Mouse (Mus musculus): ENCODE measurements around the gene Dnase1.

Dnase1 gene

GRCm38 (mm10) chr16:4035575-4035974 lies 1.2 kb upstream of the Dnase1 start:
- no peak for TF ChIP-seq GATA4 (IDR thresholded peaks at IDR 0.05; ENCODE audit: insufficient replicate concordance, low read length)

DNA sequence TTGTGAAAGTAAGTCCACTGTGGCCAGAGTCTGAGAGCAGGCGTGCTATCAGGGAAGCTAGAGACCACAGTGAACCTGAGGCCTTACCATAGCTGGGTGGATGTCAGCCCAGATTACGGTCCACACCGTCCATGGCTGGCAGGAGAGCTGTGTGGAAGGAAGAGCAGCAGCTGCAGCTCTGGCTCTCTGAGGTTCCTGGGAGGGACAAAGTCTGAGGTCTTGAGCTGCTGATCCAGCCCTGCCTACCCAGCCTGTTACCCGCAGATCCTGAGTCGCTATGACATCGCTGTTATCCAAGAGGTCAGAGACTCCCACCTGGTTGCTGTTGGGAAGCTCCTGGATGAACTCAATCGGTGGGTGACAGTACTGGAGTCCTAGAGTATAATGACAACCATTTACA lies 948 bp downstream of the Dnase1 start:
- TF ChIP-seq GATA4 (IDR thresholded peaks at IDR 0.05; ENCODE audit: insufficient replicate concordance, low read length): no peak

GRCm38 (mm10) chr16:4040206-4040605 lies 3.5 kb downstream of the Dnase1 start:
- no peak for TF ChIP-seq GATA4 (IDR thresholded peaks at IDR 0.05; ENCODE audit: insufficient replicate concordance, low read length)

DNA sequence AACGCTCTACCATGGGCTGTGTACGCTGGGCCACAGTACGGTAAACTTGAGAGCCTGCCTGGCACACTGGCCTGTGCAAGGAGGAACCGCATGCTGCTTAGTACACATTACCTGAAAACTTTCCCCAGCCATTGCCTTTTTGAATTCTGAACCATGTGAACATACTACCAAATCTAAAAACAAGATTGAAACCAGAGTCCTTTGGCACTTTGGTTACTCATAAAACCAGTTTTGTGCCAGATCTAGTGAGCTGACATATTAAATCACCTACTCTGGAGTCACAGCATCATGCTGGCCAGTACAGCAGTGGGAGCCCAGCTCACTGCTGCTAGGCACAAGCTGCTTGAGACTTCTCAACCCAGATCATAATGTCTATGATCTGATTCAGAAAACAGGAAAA lies 4.9 kb downstream of the Dnase1 start:
- TF ChIP-seq GATA4 (IDR thresholded peaks at IDR 0.05; ENCODE audit: insufficient replicate concordance, low read length): no peak

DNA sequence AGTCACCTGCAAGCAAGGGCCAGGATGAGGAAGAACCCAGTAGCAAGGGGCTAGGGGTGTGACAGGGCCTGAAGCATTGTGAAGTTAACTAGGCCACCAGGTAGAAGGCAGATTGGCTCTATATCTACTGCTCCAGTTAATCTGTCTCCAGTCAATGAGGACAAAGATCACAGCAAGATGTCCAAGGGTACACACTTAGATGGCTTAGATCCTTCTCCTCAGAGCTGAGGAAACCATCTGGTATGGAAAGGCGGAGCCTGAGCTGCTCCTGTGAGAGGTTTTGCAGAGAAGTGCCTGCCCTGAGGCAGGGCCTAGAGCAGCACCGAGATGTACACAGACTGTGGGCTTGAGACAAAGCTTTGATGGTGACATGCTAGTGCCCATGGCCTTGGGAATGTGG lies 7.4 kb downstream of the Dnase1 start:
- TF ChIP-seq GATA4 (IDR thresholded peaks at IDR 0.05; ENCODE audit: insufficient replicate concordance, low read length): no peak

- no peak for TF ChIP-seq GATA4 (IDR thresholded peaks at IDR 0.05; ENCODE audit: insufficient replicate concordance, low read length)
Measured at GRCm38 (mm10) chr16:4045524-4045923, 8.8 kb downstream of the Dnase1 start.

GRCm38 (mm10) chr16:4052601-4053000 lies 15.9 kb downstream of the Dnase1 start:
- no peak for TF ChIP-seq GATA4 (IDR thresholded peaks at IDR 0.05; ENCODE audit: insufficient replicate concordance, low read length)

DNA sequence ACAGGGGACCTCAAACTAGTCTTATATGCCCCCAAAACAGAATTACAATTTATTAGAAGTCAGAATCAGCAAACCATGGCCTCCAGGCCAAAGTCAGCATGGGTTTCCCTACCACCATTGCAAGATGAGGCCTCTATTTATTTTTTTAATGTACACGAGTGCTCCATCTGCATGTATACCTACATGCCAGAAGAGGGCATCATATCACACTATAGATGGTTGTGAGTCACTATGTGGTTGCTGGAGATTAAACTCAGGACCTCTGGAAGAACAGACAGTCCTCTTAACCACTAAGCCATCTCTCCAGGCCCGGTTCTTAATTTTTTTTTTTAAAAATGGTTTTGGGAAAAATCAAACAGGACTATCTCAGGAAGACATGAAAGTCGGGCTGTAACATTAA lies 17.1 kb downstream of the Dnase1 start:
- TF ChIP-seq GATA4 (IDR thresholded peaks at IDR 0.05; ENCODE audit: insufficient replicate concordance, low read length): no peak

GRCm38 (mm10) chr16:4064945-4065344 lies 28.2 kb downstream of the Dnase1 start:
- TF ChIP-seq GATA4 (IDR thresholded peaks at IDR 0.05; ENCODE audit: insufficient replicate concordance, low read length): no peak

DNA sequence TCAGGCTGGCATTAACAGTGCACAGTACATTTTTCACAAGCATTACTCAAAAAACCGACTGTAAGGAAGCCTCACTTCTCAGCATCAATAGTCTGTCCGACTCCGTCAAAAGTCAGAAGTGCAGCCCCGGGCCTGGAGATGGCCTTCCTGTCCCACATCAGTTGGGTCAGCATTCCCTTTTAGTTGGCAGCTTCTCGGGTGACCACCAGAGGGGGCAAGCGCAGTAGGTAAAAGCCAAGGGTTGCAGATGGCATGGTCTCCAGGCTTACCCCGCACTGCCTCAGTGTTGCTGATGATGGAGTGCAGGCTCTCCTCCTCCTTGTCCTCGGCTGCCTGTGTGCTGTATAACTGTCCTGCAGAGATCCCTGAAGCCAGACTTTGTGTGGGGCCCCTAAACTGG lies 31.8 kb downstream of the Dnase1 start:
- TF ChIP-seq GATA4 (IDR thresholded peaks at IDR 0.05; ENCODE audit: insufficient replicate concordance, low read length): no peak

DNA sequence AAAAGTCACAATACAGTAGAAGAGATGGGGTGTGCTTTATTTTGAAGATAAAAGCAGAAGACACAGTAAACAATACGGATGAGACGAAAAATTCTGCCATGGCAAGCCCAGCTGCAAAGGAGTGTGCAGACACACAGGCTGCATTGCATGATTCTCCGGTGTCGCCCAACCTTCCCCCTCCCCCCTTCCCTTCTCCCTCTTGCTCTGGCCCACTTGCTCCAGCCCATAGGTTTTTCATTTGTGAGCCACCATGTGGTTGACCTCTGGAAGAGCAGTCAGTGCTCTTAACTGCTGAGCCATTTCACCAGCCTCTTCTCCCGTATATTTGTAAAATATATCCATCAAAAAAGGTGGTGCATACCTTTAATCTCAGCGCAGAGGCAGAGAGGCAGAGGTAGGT lies 37.6 kb downstream of the Dnase1 start:
- no peak for TF ChIP-seq GATA4 (IDR thresholded peaks at IDR 0.05; ENCODE audit: insufficient replicate concordance, low read length)

- no peak for TF ChIP-seq GATA4 (IDR thresholded peaks at IDR 0.05; ENCODE audit: insufficient replicate concordance, low read length)
Measured at GRCm38 (mm10) chr16:4074836-4075235, 38.1 kb downstream of the Dnase1 start.

DNA sequence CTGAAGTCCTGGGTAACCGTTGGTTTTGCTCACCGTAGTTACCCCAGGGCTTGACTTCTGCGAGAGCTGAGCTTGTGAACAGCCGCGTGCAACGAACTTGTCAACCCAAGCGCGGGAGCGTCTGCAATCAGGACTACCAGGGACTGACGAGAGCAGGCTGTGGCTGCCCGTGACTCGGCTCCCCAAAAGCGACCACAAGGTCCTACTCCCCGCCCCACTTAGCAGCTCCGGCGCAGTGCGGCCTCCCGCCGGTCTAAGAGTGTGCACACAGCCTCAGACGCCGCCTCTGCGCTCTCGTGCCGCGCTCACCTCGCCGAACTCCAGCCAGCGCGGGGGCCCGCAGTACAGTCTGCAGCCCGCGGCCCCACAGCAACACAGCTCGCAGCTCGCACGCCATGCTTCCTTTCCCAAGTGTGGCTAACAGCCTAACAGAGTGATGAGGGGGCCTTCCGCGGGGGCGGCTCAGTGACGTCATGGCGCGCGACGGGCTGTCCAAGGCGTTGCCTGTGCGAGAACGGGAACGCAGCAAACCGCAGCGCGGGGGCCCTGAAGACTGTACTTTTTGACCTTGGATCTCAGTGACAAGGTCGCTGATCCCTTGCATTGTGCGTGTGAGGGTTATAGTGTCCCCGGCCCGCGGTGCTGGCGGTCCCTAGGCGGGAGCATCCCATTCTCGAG lies 40.8 kb downstream of the Dnase1 start, which contains the start of gene Trap1:
Gene Trap1 (minus strand): TSS at position 444 of the 678 bp plus-strand sequence.
- TF ChIP-seq GATA4 (IDR thresholded peaks at IDR 0.05; ENCODE audit: insufficient replicate concordance, low read length): no peak; the same call in 1 of the 2 replicates

GRCm38 (mm10) chr16:4079656-4080055 lies 42.9 kb downstream of the Dnase1 start:
- no peak for TF ChIP-seq GATA4 (IDR thresholded peaks at IDR 0.05; ENCODE audit: insufficient replicate concordance, low read length)

- no peak for TF ChIP-seq GATA4 (IDR thresholded peaks at IDR 0.05; ENCODE audit: insufficient replicate concordance, low read length)
Measured at GRCm38 (mm10) chr16:4085051-4085450, 48.3 kb downstream of the Dnase1 start.

GRCm38 (mm10) chr16:4085851-4086387 lies 49.2 kb downstream of the Dnase1 start:
- no peak for TF ChIP-seq GATA4 (IDR thresholded peaks at IDR 0.05; ENCODE audit: insufficient replicate concordance, low read length)

Data from liver, adult (tissue).